Mouse (Mus musculus): ENCODE data around the gene Ap5s1. TPM values are rescaled to one million over a fixed set of nuclear protein-coding genes. Genes with fewer than 3 reads are reported as not detected.

Gene Ap5s1
- polyA plus RNA-seq, 1 experiment from 2014 or later: 19.5 TPM

DNA sequence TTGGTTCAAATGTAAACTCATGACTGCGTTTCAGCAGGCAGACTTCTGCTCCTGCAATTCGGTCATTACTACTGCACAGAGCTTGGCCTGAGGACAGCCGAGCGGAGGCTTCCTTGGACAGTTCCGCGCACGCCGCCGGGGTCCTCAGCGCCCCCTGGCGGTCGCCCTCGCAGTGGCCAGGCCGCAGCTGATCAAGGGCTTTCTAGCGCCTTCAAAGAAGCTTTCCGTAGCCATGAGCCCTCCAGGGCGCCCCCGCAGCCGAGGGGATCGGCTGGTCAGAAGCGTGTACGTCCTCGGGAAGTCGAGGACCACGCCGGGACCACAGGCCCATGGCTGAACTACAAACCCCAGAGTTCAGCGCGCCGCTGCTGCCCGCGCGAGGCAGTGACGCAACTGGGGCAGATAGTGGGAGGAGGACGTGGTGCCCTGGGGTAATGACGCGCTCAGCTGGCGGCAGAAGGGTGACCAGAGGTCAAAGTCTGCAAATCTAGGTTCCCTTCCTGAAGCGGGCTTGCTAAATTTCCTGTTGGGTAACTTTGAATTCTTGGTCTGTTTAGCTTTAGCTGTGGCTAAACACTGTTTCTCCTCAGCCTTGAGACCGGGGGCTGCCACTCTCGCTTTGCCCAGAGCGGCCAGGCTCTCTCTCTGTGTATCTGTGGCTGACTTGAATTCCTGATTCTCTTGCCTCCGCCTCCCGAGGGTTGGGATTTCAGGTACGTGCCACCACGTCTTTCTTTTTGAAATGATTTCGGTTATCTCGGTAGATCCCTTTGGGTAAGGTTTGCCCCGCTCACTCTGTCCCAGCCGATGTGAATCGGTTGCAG lies 3.3 kb downstream of the Ap5s1 start:
- peak overlapping the region; percentile 91 for H3K27ac ChIP-seq (ENCODE audit: low read depth)
- DNase-seq (peak; percentile 97), ATAC-seq (peak; percentile 91)
- H3K27me3 ChIP-seq (ENCODE audit: insufficient read depth, low read length): no peaks in the 10 kb centered on the region
- WGBS (ENCODE audit: insufficient replicate concordance): 1% methylated on average over 50 of the region's 50 CpGs
- peak overlapping the region; percentile 70 for H3K4me2 ChIP-seq (ENCODE audit: low read depth, low read length)
- H3K4me1 ChIP-seq (ENCODE audit: insufficient read depth): peaks cover 70% of the 10 kb centered on the region
- peak overlapping the region; percentile 74 for H3K9ac ChIP-seq (replicated peaks)
- peaks cover 10% of the 10 kb centered on the region for H3K36me3 ChIP-seq (replicated peaks; ENCODE audit: insufficient read depth, low read length)
- H3K4me3 ChIP-seq (ENCODE audit: low read depth, low read length): peak overlapping the region; percentile 69
- TF ChIP-seq EP300 (IDR thresholded peaks at IDR 0.05; ENCODE audit: low read depth) (0 out of 2 replicates have a peak, but pooled peaks have one; percentile 65), CTCF (IDR thresholded peaks at IDR 0.05; ENCODE audit: low read depth) (peak; percentile 100)
- H3K9me3 ChIP-seq (ENCODE audit: low read length): no peaks in the 10 kb centered on the region

DNA sequence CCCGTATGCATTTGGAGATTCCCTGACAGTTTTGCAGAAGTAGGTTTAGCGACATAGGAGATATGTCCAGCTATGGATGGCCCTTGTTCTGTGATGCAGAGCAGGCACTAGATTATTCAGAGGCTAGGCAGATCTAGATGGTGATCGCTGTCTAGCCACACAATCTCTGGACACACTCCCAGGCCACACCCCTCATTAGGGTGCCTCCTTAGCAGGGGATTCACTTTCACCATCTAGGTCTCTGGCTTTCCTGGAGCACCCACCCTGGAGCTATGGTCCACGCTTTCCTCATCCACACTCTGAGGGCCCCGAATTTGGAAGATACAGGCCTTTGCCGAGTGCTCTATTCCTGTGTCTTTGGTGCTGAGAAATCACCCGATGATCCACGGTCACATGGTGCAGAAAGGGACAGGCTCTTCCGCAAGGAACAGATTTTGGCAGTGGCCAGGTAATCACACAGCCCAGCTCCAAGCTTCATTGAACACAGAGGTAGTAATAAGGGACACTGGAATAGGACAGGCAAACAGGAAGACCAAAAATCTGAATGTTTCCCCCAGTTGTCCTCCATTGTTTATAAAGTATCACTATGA lies 4.2 kb downstream of the Ap5s1 start:
- ATAC-seq: no peak
- H3K9ac ChIP-seq (replicated peaks): peak overlapping the region; percentile 74
- peak overlapping the region; percentile 91 for H3K27ac ChIP-seq (ENCODE audit: low read depth)
- no peaks in the 10 kb centered on the region for H3K27me3 ChIP-seq (ENCODE audit: insufficient read depth, low read length)
- peak overlapping the region; percentile 69 for H3K4me3 ChIP-seq (ENCODE audit: low read depth, low read length)
- TF ChIP-seq EP300 (IDR thresholded peaks at IDR 0.05; ENCODE audit: low read depth): no peak
- no peak for TF ChIP-seq CTCF (IDR thresholded peaks at IDR 0.05; ENCODE audit: low read depth)
- peaks cover 10% of the 10 kb centered on the region for H3K36me3 ChIP-seq (replicated peaks; ENCODE audit: insufficient read depth, low read length)
- H3K9me3 ChIP-seq (ENCODE audit: low read length): no peaks in the 10 kb centered on the region
- H3K4me1 ChIP-seq (ENCODE audit: insufficient read depth): peaks cover 67% of the 10 kb centered on the region
- WGBS (ENCODE audit: insufficient replicate concordance): 44% methylated on average over 9 of the region's 9 CpGs
- peak overlapping the region; percentile 70 for H3K4me2 ChIP-seq (ENCODE audit: low read depth, low read length)
- DNase-seq: peak; percentile 30

DNA sequence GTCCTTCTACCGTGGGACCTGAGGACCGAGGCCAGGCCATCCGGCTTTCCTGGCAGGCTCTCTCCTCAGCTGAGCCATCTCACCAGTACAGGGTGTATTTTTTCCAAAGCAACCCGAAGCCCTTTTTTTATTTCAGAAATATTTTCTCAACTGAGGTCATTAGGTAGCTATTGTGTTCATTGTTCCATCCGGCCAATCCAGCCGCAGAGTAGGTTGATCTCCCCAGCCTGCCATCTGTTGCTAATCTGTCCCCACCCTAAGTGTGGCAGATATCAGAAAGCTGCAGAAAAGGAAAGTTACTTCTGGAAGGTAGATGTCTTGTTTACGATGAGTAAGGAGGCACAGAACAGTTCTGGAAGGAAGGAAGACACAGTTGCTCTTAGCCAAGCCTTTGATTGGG lies 6.9 kb downstream of the Ap5s1 start:
- ATAC-seq: peak; percentile 24
- H3K4me3 ChIP-seq (ENCODE audit: low read depth, low read length): no peak overlapping the region
- H3K4me1 ChIP-seq (ENCODE audit: insufficient read depth): peaks cover 54% of the 10 kb centered on the region
- H3K27me3 ChIP-seq (ENCODE audit: insufficient read depth, low read length): no peaks in the 10 kb centered on the region
- H3K27ac ChIP-seq (ENCODE audit: low read depth): peak overlapping the region; percentile 79
- peak overlapping the region; percentile 58; the same call in 1 of the 2 replicates for H3K9ac ChIP-seq (replicated peaks)
- H3K9me3 ChIP-seq (ENCODE audit: low read length): no peaks in the 10 kb centered on the region
- peak; percentile 41 for DNase-seq
- 60% methylated on average over 7 of the region's 7 CpGs for WGBS (ENCODE audit: insufficient replicate concordance)
- peak overlapping the region; percentile 57 for H3K4me2 ChIP-seq (ENCODE audit: low read depth, low read length)
- TF ChIP-seq CTCF (IDR thresholded peaks at IDR 0.05; ENCODE audit: low read depth): no peak
- peak; percentile 98 for TF ChIP-seq EP300 (IDR thresholded peaks at IDR 0.05; ENCODE audit: low read depth)
- peaks cover 10% of the 10 kb centered on the region for H3K36me3 ChIP-seq (replicated peaks; ENCODE audit: insufficient read depth, low read length)

DNA sequence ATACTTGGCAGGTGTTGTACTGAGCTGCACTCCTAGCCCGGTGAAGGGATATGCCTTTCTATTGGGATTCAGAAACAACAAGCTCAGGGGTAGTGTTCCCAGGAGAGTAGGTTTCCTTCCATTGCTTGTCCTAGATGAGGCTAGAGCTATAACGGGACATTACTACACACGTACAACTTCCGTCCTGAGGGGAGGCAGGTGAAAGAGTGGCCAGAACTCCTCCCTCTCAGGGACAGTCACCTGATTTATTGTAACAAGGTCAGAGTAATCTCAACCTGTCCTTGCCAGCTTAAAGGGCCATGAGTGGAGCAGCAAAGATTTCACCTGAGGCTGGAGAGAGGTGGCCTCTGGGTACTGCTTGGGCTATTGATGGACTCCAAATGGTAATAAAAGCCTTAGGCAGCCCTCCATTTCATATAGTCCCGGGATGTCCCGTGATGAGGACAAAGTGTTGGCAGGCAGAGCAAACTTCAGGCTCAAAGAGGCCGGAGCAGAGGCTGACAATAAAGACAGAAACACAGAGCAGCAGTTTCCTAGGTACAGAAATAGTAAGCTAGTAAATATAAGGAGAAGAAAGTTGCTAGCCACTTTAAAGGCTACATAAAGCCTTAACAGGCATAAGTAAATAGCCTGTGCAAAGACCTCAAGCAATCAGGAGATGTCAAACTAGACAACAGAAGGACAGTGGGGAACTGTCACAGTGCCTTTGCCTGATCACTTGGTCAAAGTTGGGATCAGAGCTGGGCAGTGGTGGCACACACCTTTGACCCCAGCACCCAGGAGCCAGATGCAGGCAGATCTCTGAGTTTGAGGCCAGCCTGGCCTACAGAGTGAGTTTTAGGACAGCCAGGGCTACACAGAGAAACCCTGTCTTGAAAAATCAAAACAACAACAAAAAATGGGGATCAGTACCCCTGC lies 9.3 kb downstream of the Ap5s1 start:
- peaks cover 10% of the 10 kb centered on the region for H3K36me3 ChIP-seq (replicated peaks; ENCODE audit: insufficient read depth, low read length)
- TF ChIP-seq CTCF (IDR thresholded peaks at IDR 0.05; ENCODE audit: low read depth) (no peak), EP300 (IDR thresholded peaks at IDR 0.05; ENCODE audit: low read depth) (no peak)
- no peak overlapping the region for H3K4me2 ChIP-seq (ENCODE audit: low read depth, low read length)
- peaks cover 42% of the 10 kb centered on the region for H3K4me1 ChIP-seq (ENCODE audit: insufficient read depth)
- DNase-seq (no peak), ATAC-seq (peak; percentile 82)
- H3K4me3 ChIP-seq (ENCODE audit: low read depth, low read length): no peak overlapping the region
- H3K9me3 ChIP-seq (ENCODE audit: low read length): no peaks in the 10 kb centered on the region
- H3K27me3 ChIP-seq (ENCODE audit: insufficient read depth, low read length): no peaks in the 10 kb centered on the region
- WGBS (ENCODE audit: insufficient replicate concordance): 73% methylated on average over 7 of the region's 7 CpGs
- H3K9ac ChIP-seq (replicated peaks): no peak overlapping the region
- peak overlapping the region; percentile 78 for H3K27ac ChIP-seq (ENCODE audit: low read depth)

DNA sequence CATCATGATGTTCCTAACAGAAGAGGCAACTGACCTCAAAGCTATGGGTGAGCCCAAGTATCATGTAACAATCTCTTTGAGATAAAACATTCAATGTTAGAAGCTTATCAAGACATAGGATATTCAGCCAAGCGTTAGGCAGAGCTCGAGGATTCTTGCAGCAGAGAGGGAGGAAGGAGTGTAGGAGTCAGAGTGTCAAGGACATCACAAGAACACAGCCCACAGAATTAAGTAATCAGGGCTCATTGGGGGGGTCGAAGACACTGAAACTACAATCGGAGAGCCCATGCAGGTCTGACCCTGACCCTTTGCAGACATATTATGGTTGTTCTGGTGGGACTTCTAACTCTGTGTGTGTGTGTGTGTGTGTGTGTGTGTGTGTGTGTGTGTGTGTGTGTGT lies 13.2 kb downstream of the Ap5s1 start:
- WGBS (ENCODE audit: insufficient replicate concordance): 57% methylated on average over 4 of the region's 4 CpGs
- Histone ChIP-seq H3K27ac (ENCODE audit: low read depth) (no peak overlapping the region), H3K4me1 (ENCODE audit: insufficient read depth) (peaks cover 36% of the 10 kb centered on the region)

More for the DNA sequence above, 13.2 kb downstream of the Ap5s1 start:
- TF ChIP-seq CTCF (IDR thresholded peaks at IDR 0.05; ENCODE audit: low read depth) (no peak), EP300 (IDR thresholded peaks at IDR 0.05; ENCODE audit: low read depth) (no peak)
- H3K9me3 ChIP-seq (ENCODE audit: low read length): no peaks in the 10 kb centered on the region
- DNase-seq (no peak), ATAC-seq (no peak)
- H3K4me2 ChIP-seq (ENCODE audit: low read depth, low read length): no peak overlapping the region
- H3K27me3 ChIP-seq (ENCODE audit: insufficient read depth, low read length): no peaks in the 10 kb centered on the region
- H3K4me3 ChIP-seq (ENCODE audit: low read depth, low read length): no peak overlapping the region
- no peaks in the 10 kb centered on the region for H3K36me3 ChIP-seq (replicated peaks; ENCODE audit: insufficient read depth, low read length)
- H3K9ac ChIP-seq (replicated peaks): no peak overlapping the region

All from liver, postnatal 0 days (tissue).